Mouse (Mus musculus) urinary bladder, postnatal 0 days (tissue): ENCODE data around the gene Pafah2. TPM values are rescaled to one million over a fixed set of nuclear protein-coding genes. Genes with fewer than 3 reads are reported as not detected.

ENCODE experiments used
- microRNA-seq: library from miRNA; unstranded; fragments of <30 nt; microRNA quantifications from one replicate; pipeline ENCODE4, GENCODE M21; 2016
- polyA plus RNA-seq: library from polyadenylated mRNA; unstranded; fragments of >200 nt; fragmentation: Nextera tagmentation; extraction: Ambion mirVana; gene quantifications from 2 replicates; pipeline ENCODE4 v1.2.1, GENCODE M21; 2015

Pafah2 gene
- 9.7 and 10.3 TPM in 2 replicates for polyA plus RNA-seq

DNA sequence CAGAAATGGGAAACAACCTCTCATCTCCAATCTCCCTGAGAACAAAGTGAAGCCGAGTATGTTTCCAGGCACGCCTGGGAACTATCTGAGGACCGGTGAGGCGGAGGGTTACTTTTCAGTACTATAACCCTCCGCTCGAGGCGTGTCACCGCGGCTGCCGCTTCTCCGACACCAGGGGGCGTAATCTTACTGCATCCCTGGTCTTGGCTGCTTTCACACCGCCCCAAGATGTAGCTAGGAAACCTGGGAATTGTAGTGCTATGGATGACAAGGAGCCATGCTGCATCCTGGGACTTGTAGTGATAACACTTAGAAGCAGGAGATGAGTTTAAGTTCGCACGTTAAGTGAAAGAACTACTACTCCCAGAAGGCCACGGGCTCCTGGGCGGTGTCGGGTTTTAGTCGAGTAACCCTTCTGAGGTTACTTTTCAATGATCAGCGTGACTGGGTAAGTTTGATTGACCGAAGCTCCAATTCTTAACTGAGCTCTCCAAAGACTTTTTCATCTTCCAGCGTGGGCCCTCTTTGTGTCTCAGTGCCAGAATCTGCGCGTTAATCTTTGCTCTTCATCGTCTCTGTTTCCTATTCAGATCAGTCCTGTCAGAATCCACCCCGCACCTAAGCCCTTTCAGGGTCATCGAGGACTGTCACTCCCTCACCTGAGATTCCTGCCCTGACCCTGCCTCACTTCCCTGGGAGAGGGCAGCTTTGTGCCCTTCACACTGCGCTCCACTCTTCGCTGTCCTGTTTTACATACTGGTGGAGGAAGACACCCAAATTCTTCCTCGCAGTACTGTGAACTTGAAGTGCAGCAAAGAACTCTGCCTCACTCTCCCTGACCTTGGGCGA lies at the start of gene Pafah2:
TSS of gene Pafah2 (plus strand) at position 344 of the 849 bp plus-strand sequence.

DNA sequence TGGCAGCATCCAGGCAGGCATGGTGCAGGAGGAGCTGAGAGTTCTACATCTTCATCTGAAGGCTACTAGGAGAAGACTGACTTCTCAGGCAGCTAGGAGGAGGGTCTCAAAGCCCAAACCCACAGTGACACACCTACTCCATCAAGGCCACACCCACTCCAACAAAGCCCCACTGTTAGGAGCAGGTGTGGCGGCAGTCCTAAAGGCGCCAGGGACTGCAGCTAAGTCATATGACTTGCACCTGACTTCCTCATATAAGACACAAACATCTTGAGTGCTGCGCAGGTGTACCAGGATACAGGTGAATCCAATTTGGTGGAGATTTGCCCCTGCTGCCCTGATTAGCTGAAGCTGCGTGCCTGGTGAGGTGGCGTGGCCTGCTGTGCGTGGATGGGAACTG lies 12.4 kb upstream of the Pafah2 start, which contains the start of gene Extl1:
TSS of gene Extl1 (minus strand) at position 101 of the 400 bp plus-strand sequence.

DNA sequence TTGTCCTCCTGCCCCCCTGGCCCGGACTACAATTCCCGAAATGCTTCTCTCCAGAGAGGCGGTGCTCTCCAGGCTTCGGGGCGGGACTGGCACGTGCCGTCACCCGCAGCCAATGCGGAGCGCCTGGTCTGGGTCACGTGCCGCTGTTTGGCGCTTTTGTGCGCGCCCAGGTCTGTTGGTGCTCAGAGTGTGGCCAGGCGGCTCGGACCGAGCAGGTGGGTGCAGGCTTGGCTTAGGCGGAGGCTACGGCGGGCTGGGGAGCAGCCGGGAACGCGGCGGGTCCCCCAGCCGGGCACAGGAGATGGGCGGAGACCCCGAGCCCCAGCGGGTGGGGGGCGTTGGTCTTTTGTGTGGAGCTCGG lies 72.1 kb downstream of the Pafah2 start, which contains the start of gene Stmn1:
TSS of gene Stmn1 (plus strand) at position 106 of the 361 bp plus-strand sequence.

Small RNA genes within 50 kb of the gene (microRNA-seq; reads per million reads assigned to microRNA genes)
- gene Gm23634 = not detected

Other genes with a start within 250 kb of the Pafah2 start
- gene Cep85, start 209.2 kb upstream of the Pafah2 start, polyA plus RNA-seq = 26.9 and 31.1 TPM in 2 replicates
- not detected in 2 replicates for gene Gm7534, start 193.3 kb upstream of the Pafah2 start, polyA plus RNA-seq
- 0.11 and 0.18 TPM in 2 replicates for gene Catsper4, start 168.9 kb upstream of the Pafah2 start, polyA plus RNA-seq
- 4.3 and 5.0 TPM in 2 replicates for gene Cnksr1, start 157.9 kb upstream of the Pafah2 start, polyA plus RNA-seq
- 0.19 and 0.24 TPM in 2 replicates for gene E130218I03Rik, start 152.7 kb upstream of the Pafah2 start, polyA plus RNA-seq
- gene Zfp593, start 150.7 kb upstream of the Pafah2 start, polyA plus RNA-seq = 11.3 and 12.5 TPM in 2 replicates
- not detected in 2 replicates for gene Gm30191, start 149.4 kb upstream of the Pafah2 start, polyA plus RNA-seq
- 3.6 and 4.0 TPM in 2 replicates for gene Grrp1, start 142.2 kb upstream of the Pafah2 start, polyA plus RNA-seq
- gene Pdik1l, start 108.4 kb upstream of the Pafah2 start, polyA plus RNA-seq = 9.0 and 10.1 TPM in 2 replicates
- 0.43 and 1.0 TPM in 2 replicates for gene Trim63, start 81.2 kb upstream of the Pafah2 start, polyA plus RNA-seq
- gene Slc30a2, start 53.1 kb upstream of the Pafah2 start, polyA plus RNA-seq = 0.12 and 0.29 TPM in 2 replicates
- gene Extl1, start 12.5 kb upstream of the Pafah2 start, polyA plus RNA-seq = 6.4 and 7.1 TPM in 2 replicates
- gene Stmn1, start 72.0 kb downstream of the Pafah2 start, polyA plus RNA-seq = 204 and 269 TPM in 2 replicates
- gene Paqr7, start 100.4 kb downstream of the Pafah2 start, polyA plus RNA-seq = 12.6 and 14.1 TPM in 2 replicates
- gene Aunip, start 114.7 kb downstream of the Pafah2 start, polyA plus RNA-seq = 3.6 and 4.3 TPM in 2 replicates
- 125 and 126 TPM in 2 replicates for gene Mtfr1l, start 139.1 kb downstream of the Pafah2 start, polyA plus RNA-seq
- 7.3 and 10.2 TPM in 2 replicates for gene Selenon, start 155.8 kb downstream of the Pafah2 start, polyA plus RNA-seq